Mouse (Mus musculus): ENCODE measurements at regions not wholly inside any gene's neighbourhood (a gene's known extent, or its start where the extent isn't known, plus 50 kb on each side); places are given as distances from the start of the nearest gene placed in this dataset.

- H3K4me2 ChIP-seq (ENCODE audit: low read depth): no peak overlapping the region
- TF ChIP-seq EP300 (IDR thresholded peaks at IDR 0.05; ENCODE audit: low read depth): no peak
- TF ChIP-seq CTCF (IDR thresholded peaks at IDR 0.05; ENCODE audit: low read depth): no peak
- 49% methylated on average over 1 of the region's 1 CpGs for WGBS (ENCODE audit: insufficient replicate concordance)
These were observed 597.0 kb upstream of the Slit2 start for GRCm38 (mm10) chr5:47385930-47386329.

GRCm38 (mm10) chr5:47386750-47387149 lies 596.2 kb upstream of the Slit2 start:
- DNase-seq (ENCODE audit: low read depth in 3 of 3, low spot score in 3 of 3) (no peak), ATAC-seq (ENCODE audit: insufficient read depth) (no peak)
- TF ChIP-seq CTCF (IDR thresholded peaks at IDR 0.05; ENCODE audit: low read depth) (no peak), EP300 (IDR thresholded peaks at IDR 0.05; ENCODE audit: low read depth) (no peak)
- Histone ChIP-seq H3K9me3 (ENCODE audit: control insufficient read depth, low read length) (no peaks in the 10 kb centered on the region), H3K4me1 (replicated peaks; ENCODE audit: control insufficient read depth in 2 of 2, insufficient read depth in 2 of 2, low read length in 1 of 2) (no peaks in the 10 kb centered on the region), H3K27ac (no peak overlapping the region), H3K36me3 (replicated peaks; ENCODE audit: control insufficient read depth, insufficient read depth, low read depth) (no peaks in the 10 kb centered on the region), H3K4me2 (ENCODE audit: low read depth) (no peak overlapping the region), H3K9ac (replicated peaks) (no peak overlapping the region), H3K27me3 (ENCODE audit: control insufficient read depth, insufficient read depth, low read length) (no peaks in the 10 kb centered on the region), H3K4me3 (ENCODE audit: insufficient read depth in 1 of 2, low read depth in 2 of 2, low read length in 2 of 2) (no peak overlapping the region)
- WGBS (ENCODE audit: insufficient replicate concordance): 60% methylated on average over 5 of the region's 5 CpGs

More at GRCm38 (mm10) chr5:47385930-47386329, 597.0 kb upstream of the Slit2 start:
- H3K4me3 ChIP-seq (ENCODE audit: insufficient read depth in 1 of 2, low read depth in 2 of 2, low read length in 2 of 2): no peak overlapping the region
- H3K27me3 ChIP-seq (ENCODE audit: control insufficient read depth, insufficient read depth, low read length): no peaks in the 10 kb centered on the region
- no peak overlapping the region for H3K27ac ChIP-seq
- no peaks in the 10 kb centered on the region for H3K9me3 ChIP-seq (ENCODE audit: control insufficient read depth, low read length)
- DNase-seq (ENCODE audit: low read depth in 3 of 3, low spot score in 3 of 3): no peak
- H3K4me1 ChIP-seq (replicated peaks; ENCODE audit: control insufficient read depth in 2 of 2, insufficient read depth in 2 of 2, low read length in 1 of 2): no peaks in the 10 kb centered on the region
- no peak for ATAC-seq (ENCODE audit: insufficient read depth)
- no peak overlapping the region for H3K9ac ChIP-seq (replicated peaks)
- no peaks in the 10 kb centered on the region for H3K36me3 ChIP-seq (replicated peaks; ENCODE audit: control insufficient read depth, insufficient read depth, low read depth)

- Histone ChIP-seq H3K9me3 (ENCODE audit: control insufficient read depth, low read length) (no peaks in the 10 kb centered on the region), H3K9ac (replicated peaks) (no peak overlapping the region), H3K27me3 (ENCODE audit: control insufficient read depth, insufficient read depth, low read length) (no peaks in the 10 kb centered on the region), H3K36me3 (replicated peaks; ENCODE audit: control insufficient read depth, insufficient read depth, low read depth) (no peaks in the 10 kb centered on the region), H3K27ac (no peak overlapping the region), H3K4me1 (replicated peaks; ENCODE audit: control insufficient read depth in 2 of 2, insufficient read depth in 2 of 2, low read length in 1 of 2) (no peaks in the 10 kb centered on the region), H3K4me3 (ENCODE audit: insufficient read depth in 1 of 2, low read depth in 2 of 2, low read length in 2 of 2) (no peak overlapping the region), H3K4me2 (ENCODE audit: low read depth) (no peak overlapping the region)
- TF ChIP-seq EP300 (IDR thresholded peaks at IDR 0.05; ENCODE audit: low read depth): no peak
- TF ChIP-seq CTCF (IDR thresholded peaks at IDR 0.05; ENCODE audit: low read depth): no peak
- ATAC-seq (ENCODE audit: insufficient read depth): no peak
- no peak for DNase-seq (ENCODE audit: low read depth in 3 of 3, low spot score in 3 of 3)
- WGBS (ENCODE audit: insufficient replicate concordance): 45% methylated on average over 2 of the region's 2 CpGs
These were observed 592.2 kb upstream of the Slit2 start for GRCm38 (mm10) chr5:47390735-47391134.

- Histone ChIP-seq H3K27ac (no peak overlapping the region), H3K9me3 (ENCODE audit: control insufficient read depth, low read length) (no peaks in the 10 kb centered on the region), H3K4me2 (ENCODE audit: low read depth) (no peak overlapping the region), H3K9ac (replicated peaks) (no peak overlapping the region), H3K36me3 (replicated peaks; ENCODE audit: control insufficient read depth, insufficient read depth, low read depth) (no peaks in the 10 kb centered on the region), H3K4me3 (ENCODE audit: insufficient read depth in 1 of 2, low read depth in 2 of 2, low read length in 2 of 2) (no peak overlapping the region), H3K27me3 (ENCODE audit: control insufficient read depth, insufficient read depth, low read length) (no peaks in the 10 kb centered on the region), H3K4me1 (replicated peaks; ENCODE audit: control insufficient read depth in 2 of 2, insufficient read depth in 2 of 2, low read length in 1 of 2) (no peaks in the 10 kb centered on the region)
- no peak for DNase-seq (ENCODE audit: low read depth in 3 of 3, low spot score in 3 of 3)
- 63% methylated on average over 9 of the region's 9 CpGs for WGBS (ENCODE audit: insufficient replicate concordance)
- TF ChIP-seq CTCF (IDR thresholded peaks at IDR 0.05; ENCODE audit: low read depth) (no peak), EP300 (IDR thresholded peaks at IDR 0.05; ENCODE audit: low read depth) (no peak)
- ATAC-seq (ENCODE audit: insufficient read depth): no peak
These were observed 586.1 kb upstream of the Slit2 start for GRCm38 (mm10) chr5:47396874-47397273.

- Histone ChIP-seq H3K27ac (no peak overlapping the region), H3K4me1 (replicated peaks; ENCODE audit: control insufficient read depth in 2 of 2, insufficient read depth in 2 of 2, low read length in 1 of 2) (no peaks in the 10 kb centered on the region), H3K9me3 (ENCODE audit: control insufficient read depth, low read length) (no peaks in the 10 kb centered on the region), H3K4me3 (ENCODE audit: insufficient read depth in 1 of 2, low read depth in 2 of 2, low read length in 2 of 2) (no peak overlapping the region), H3K9ac (replicated peaks) (no peak overlapping the region), H3K36me3 (replicated peaks; ENCODE audit: control insufficient read depth, insufficient read depth, low read depth) (no peaks in the 10 kb centered on the region), H3K4me2 (ENCODE audit: low read depth) (no peak overlapping the region), H3K27me3 (ENCODE audit: control insufficient read depth, insufficient read depth, low read length) (no peaks in the 10 kb centered on the region)
- ATAC-seq (ENCODE audit: insufficient read depth) (no peak), DNase-seq (ENCODE audit: low read depth in 3 of 3, low spot score in 3 of 3) (no peak)
- TF ChIP-seq EP300 (IDR thresholded peaks at IDR 0.05; ENCODE audit: low read depth) (no peak), CTCF (IDR thresholded peaks at IDR 0.05; ENCODE audit: low read depth) (no peak)
- WGBS (ENCODE audit: insufficient replicate concordance): 49% methylated on average over 2 of the region's 2 CpGs
These were observed 561.0 kb upstream of the Slit2 start for GRCm38 (mm10) chr5:47421916-47422315.
